Mouse (Mus musculus): ENCODE data around the gene Wnt9a. TPM values are rescaled to one million over a fixed set of nuclear protein-coding genes. Genes with fewer than 3 reads are reported as not detected.
"Not testable (repeated sequence)": the region's sequence is repeated elsewhere in the genome, so short reads cannot be mapped to it uniquely, and the experiment has no call there.

Gene Wnt9a
- polyA plus RNA-seq, 1 experiment from 2014 or later: 3.1 TPM

GRCm38 (mm10) chr11:59364417-59364816, 57.7 kb downstream of the Wnt9a start:
- H3K36me3 ChIP-seq (ENCODE audit: control insufficient read depth, insufficient read depth, low read length): no peaks in the 10 kb centered on the region
- H3K4me2 ChIP-seq (ENCODE audit: low read length): no peak overlapping the region
- H3K27ac ChIP-seq (ENCODE audit: low read depth, low read length): no peak overlapping the region
- no peaks in the 10 kb centered on the region for H3K9me3 ChIP-seq (ENCODE audit: control insufficient read depth, low read length)
- H3K27me3 ChIP-seq (replicated peaks; ENCODE audit: control insufficient read depth, insufficient read depth, low read length): no peaks in the 10 kb centered on the region
- H3K9ac ChIP-seq (ENCODE audit: low read depth, low read length): no peak overlapping the region
- H3K4me1 ChIP-seq (ENCODE audit: control insufficient read depth, insufficient read depth, low read depth, low read length): peaks cover 3% of the 10 kb centered on the region
- no peak overlapping the region for H3K4me3 ChIP-seq (ENCODE audit: low read length)
- WGBS: 46% methylated on average over 3 of the region's 3 CpGs
- ATAC-seq: no peak

- H3K4me3 ChIP-seq (ENCODE audit: low read length): no peak overlapping the region
- no peaks in the 10 kb centered on the region for H3K9me3 ChIP-seq (ENCODE audit: control insufficient read depth, low read length)
- H3K27me3 ChIP-seq (replicated peaks; ENCODE audit: control insufficient read depth, insufficient read depth, low read length): no peaks in the 10 kb centered on the region
- no peak for ATAC-seq
- H3K27ac ChIP-seq (ENCODE audit: low read depth, low read length): no peak overlapping the region
- no peak overlapping the region for H3K4me2 ChIP-seq (ENCODE audit: low read length)
- H3K36me3 ChIP-seq (ENCODE audit: control insufficient read depth, insufficient read depth, low read length): no peaks in the 10 kb centered on the region
- H3K9ac ChIP-seq (ENCODE audit: low read depth, low read length): no peak overlapping the region
- 41% methylated on average over 3 of the region's 3 CpGs for WGBS
- H3K4me1 ChIP-seq (ENCODE audit: control insufficient read depth, insufficient read depth, low read depth, low read length): peaks cover 3% of the 10 kb centered on the region
Observed at GRCm38 (mm10) chr11:59366031-59366430, 59.3 kb downstream of the Wnt9a start.

DNA sequence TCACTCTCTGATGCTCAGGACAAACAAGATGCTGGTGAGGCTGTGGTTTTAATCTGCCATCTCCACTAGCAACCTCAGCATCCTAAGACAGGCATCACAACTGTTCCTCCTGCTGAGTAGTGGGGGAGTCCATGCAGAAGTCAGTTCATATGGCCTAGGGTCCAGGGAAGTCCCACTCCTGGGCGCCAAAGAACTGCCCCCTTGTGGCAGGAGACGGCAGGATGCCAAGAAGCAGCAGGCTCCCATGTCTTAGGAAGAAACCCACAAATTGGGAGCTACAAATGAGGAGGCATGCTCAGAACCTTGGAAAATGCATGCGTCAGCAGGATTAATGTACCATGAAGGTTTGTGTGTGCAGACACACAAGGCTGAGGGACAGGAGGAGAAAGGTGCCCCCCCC, 59.9 kb downstream of the Wnt9a start:
- Histone ChIP-seq H3K4me1 (ENCODE audit: control insufficient read depth, insufficient read depth, low read depth, low read length) (peaks cover 3% of the 10 kb centered on the region), H3K27me3 (replicated peaks; ENCODE audit: control insufficient read depth, insufficient read depth, low read length) (no peaks in the 10 kb centered on the region; the same call in 1 of the 2 replicates), H3K4me2 (ENCODE audit: low read length) (no peak overlapping the region), H3K27ac (ENCODE audit: low read depth, low read length) (no peak overlapping the region), H3K4me3 (ENCODE audit: low read length) (no peak overlapping the region), H3K36me3 (ENCODE audit: control insufficient read depth, insufficient read depth, low read length) (no peaks in the 10 kb centered on the region), H3K9me3 (ENCODE audit: control insufficient read depth, low read length) (no peaks in the 10 kb centered on the region), H3K9ac (ENCODE audit: low read depth, low read length) (no peak overlapping the region)
- WGBS: 18% methylated on average over 3 of the region's 3 CpGs
- ATAC-seq: no peak

DNA sequence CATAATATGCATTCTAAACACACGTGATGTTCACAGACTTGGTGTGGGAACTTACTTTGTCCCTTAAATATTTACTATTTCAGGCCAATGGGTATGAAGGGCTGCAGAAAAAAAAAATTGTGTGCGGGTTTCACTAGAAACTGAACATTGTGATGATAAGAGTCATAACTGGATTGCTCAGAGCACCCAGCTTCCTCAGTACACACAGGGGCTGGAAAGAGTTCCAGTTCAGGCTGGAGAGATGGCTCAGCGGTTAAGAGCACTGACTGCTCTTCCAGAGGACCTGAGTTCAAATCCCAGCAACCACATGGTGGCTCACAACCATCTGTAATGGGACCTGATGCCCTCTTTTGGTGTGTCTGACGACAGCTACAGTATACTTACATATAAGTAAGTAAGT, 61.2 kb downstream of the Wnt9a start:
- not testable (repeated sequence) for ATAC-seq; H3K9me3 ChIP-seq (ENCODE audit: control insufficient read depth, low read length); H3K4me3 ChIP-seq (ENCODE audit: low read length); H3K27me3 ChIP-seq (replicated peaks; ENCODE audit: control insufficient read depth, insufficient read depth, low read length); H3K36me3 ChIP-seq (ENCODE audit: control insufficient read depth, insufficient read depth, low read length); H3K9ac ChIP-seq (ENCODE audit: low read depth, low read length); H3K27ac ChIP-seq (ENCODE audit: low read depth, low read length); H3K4me1 ChIP-seq (ENCODE audit: control insufficient read depth, insufficient read depth, low read depth, low read length); H3K4me2 ChIP-seq (ENCODE audit: low read length)
- 86% methylated on average over 4 of the region's 4 CpGs for WGBS

DNA sequence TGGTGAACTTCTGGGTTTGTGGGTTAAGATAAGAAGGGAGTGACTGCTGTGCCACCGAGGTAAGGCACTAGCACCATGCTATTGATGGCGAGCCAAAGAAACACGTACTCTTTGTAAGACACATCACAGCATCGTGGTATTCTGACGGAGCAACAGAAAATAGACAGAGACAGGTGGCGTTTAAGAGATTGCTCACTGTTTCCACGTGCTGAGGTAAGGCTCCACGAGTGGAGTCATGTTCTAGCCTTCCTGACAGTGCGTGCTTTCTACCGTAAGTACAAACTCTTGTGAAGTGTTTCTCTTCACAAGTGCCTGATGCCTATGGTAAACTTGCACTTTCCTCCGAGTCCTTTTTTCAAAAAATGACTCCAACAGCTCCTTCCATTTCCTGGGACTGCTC, 63.1 kb downstream of the Wnt9a start:
- 82% methylated on average over 11 of the region's 11 CpGs for WGBS

DNA sequence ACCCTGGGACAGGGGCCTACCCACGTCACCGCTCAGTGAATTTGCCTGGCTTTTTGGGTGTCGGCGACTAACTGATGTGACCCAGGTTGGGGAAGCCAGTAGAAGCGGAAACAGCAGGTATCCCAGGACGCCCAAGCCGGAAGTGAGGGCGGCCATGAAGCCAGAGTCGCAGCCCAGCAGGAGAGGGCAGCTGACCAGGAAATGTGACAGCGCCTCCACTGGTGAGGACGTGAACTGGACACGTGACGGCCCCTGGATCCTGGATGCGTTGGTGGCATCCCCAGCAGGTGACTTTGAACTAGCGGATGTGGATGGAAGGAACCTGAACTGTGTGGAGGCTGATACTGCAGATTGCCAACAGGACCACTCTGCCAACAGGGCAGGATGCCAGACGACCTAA, 68.7 kb downstream of the Wnt9a start, which contains the start of gene Prss38:
Gene Prss38, minus strand, starts transcription at position 183 of the 400 bp plus-strand sequence.
- Histone ChIP-seq H3K9me3 (ENCODE audit: control insufficient read depth, low read length) (no peaks in the 10 kb centered on the region), H3K9ac (ENCODE audit: low read depth, low read length) (no peak within 1 kb of the TSS), H3K4me2 (ENCODE audit: low read length) (no peak within 1 kb of the TSS), H3K36me3 (ENCODE audit: control insufficient read depth, insufficient read depth, low read length) (no peaks in the 10 kb centered on the region), H3K27ac (ENCODE audit: low read depth, low read length) (no peak within 1 kb of the TSS), H3K27me3 (replicated peaks; ENCODE audit: control insufficient read depth, insufficient read depth, low read length) (no peaks in the 10 kb centered on the region; the same call in 1 of the 2 replicates), H3K4me3 (ENCODE audit: low read length) (no peak within 1 kb of the TSS), H3K4me1 (ENCODE audit: control insufficient read depth, insufficient read depth, low read depth, low read length) (no peaks in the 10 kb centered on the region)
- 81% methylated on average over 16 of the region's 16 CpGs for whole genome bisulfite sequencing
- ATAC-seq: no peak

More for the DNA sequence above, 63.1 kb downstream of the Wnt9a start:
- Histone ChIP-seq H3K4me2 (ENCODE audit: low read length) (no peak overlapping the region), H3K27me3 (replicated peaks; ENCODE audit: control insufficient read depth, insufficient read depth, low read length) (no peaks in the 10 kb centered on the region; the same call in 1 of the 2 replicates), H3K9me3 (ENCODE audit: control insufficient read depth, low read length) (no peaks in the 10 kb centered on the region), H3K4me3 (ENCODE audit: low read length) (no peak overlapping the region), H3K4me1 (ENCODE audit: control insufficient read depth, insufficient read depth, low read depth, low read length) (peaks cover 3% of the 10 kb centered on the region), H3K9ac (ENCODE audit: low read depth, low read length) (no peak overlapping the region), H3K27ac (ENCODE audit: low read depth, low read length) (no peak overlapping the region), H3K36me3 (ENCODE audit: control insufficient read depth, insufficient read depth, low read length) (no peaks in the 10 kb centered on the region)
- no peak for ATAC-seq

DNA sequence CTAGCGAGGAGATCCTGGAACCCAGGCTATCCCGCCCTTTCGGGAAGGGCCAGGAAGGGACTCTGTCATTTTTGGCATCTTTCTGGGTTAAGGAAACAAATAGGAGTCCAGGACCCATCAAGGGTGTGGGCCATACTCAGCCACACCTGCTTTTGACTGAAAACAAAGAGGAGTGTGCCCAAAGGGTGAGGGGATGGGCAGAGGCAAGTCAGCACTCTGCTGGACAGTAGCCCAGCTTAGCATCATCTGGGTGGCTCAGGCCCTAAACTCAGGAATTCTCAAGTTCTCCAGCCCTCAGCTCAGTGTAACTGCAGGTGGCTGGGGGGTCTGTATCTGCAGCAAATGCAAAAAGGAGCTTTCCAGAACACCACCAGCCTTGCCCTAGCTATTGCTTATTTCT, 71.3 kb downstream of the Wnt9a start:
- 88% methylated on average over 3 of the region's 3 CpGs for WGBS
- H3K4me3 ChIP-seq (ENCODE audit: low read length): no peak overlapping the region
- H3K4me2 ChIP-seq (ENCODE audit: low read length): no peak overlapping the region
- no peaks in the 10 kb centered on the region for H3K36me3 ChIP-seq (ENCODE audit: control insufficient read depth, insufficient read depth, low read length)
- H3K27me3 ChIP-seq (replicated peaks; ENCODE audit: control insufficient read depth, insufficient read depth, low read length): no peaks in the 10 kb centered on the region
- H3K9me3 ChIP-seq (ENCODE audit: control insufficient read depth, low read length): no peaks in the 10 kb centered on the region
- no peak overlapping the region for H3K9ac ChIP-seq (ENCODE audit: low read depth, low read length)
- no peak overlapping the region for H3K27ac ChIP-seq (ENCODE audit: low read depth, low read length)
- no peak for ATAC-seq
- H3K4me1 ChIP-seq (ENCODE audit: control insufficient read depth, insufficient read depth, low read depth, low read length): no peaks in the 10 kb centered on the region

GRCm38 (mm10) chr11:59379547-59379946, 72.8 kb downstream of the Wnt9a start:
- H3K27me3 ChIP-seq (replicated peaks; ENCODE audit: control insufficient read depth, insufficient read depth, low read length): no peaks in the 10 kb centered on the region
- no peaks in the 10 kb centered on the region for H3K4me1 ChIP-seq (ENCODE audit: control insufficient read depth, insufficient read depth, low read depth, low read length)
- H3K4me2 ChIP-seq (ENCODE audit: low read length): no peak overlapping the region
- no peak overlapping the region for H3K27ac ChIP-seq (ENCODE audit: low read depth, low read length)
- no peak for ATAC-seq
- no peaks in the 10 kb centered on the region for H3K36me3 ChIP-seq (ENCODE audit: control insufficient read depth, insufficient read depth, low read length)
- no peak overlapping the region for H3K9ac ChIP-seq (ENCODE audit: low read depth, low read length)
- H3K9me3 ChIP-seq (ENCODE audit: control insufficient read depth, low read length): no peaks in the 10 kb centered on the region
- no peak overlapping the region for H3K4me3 ChIP-seq (ENCODE audit: low read length)
